In genomic region chr12:71137686-71138085, GRCm38 (mm10) we compare ENCODE assay signal across 7 mouse cellular contexts. TPM values are rescaled to one million over a fixed set of nuclear protein-coding genes. Genes with fewer than 3 reads are reported as not detected.
A peak's percentile ranks its signal among the peaks of the same experiment; 100 is the strongest.
DNase-seq lines count a peak whose midpoint lies in the region; ATAC-seq and TF ChIP-seq lines count a peak whose summit lies in the region.

No protein-coding gene starts in this region.

- no peak for ATAC-seq in lung, embryonic 14.5 days (ENCODE audit: insufficient read depth)
- ATAC-seq in embryonic facial prominence, embryonic 11.5 days (replicated peaks; ENCODE audit: insufficient number of reproducible peaks, low FRiP score, low TSS enrichment, low read depth) = no peak
- no peak for ATAC-seq in intestine, embryonic 16.5 days
- no peak for ATAC-seq in neural tube, embryonic 15.5 days (ENCODE audit: low FRiP score)

- no peaks in the 10 kb centered on the region for H3K27me3 ChIP-seq in lung, embryonic 14.5 days (ENCODE audit: insufficient read depth, low read length)
- no peaks in the 10 kb centered on the region for H3K27me3 ChIP-seq in embryonic facial prominence, embryonic 11.5 days (ENCODE audit: control insufficient read depth, insufficient read depth, low read length)
- H3K27me3 ChIP-seq in intestine, embryonic 16.5 days (replicated peaks; ENCODE audit: control insufficient read depth, insufficient read depth, low read length) = no peaks in the 10 kb centered on the region
- no peaks in the 10 kb centered on the region for H3K27me3 ChIP-seq in neural tube, embryonic 15.5 days (replicated peaks)

- H3K4me2 ChIP-seq in lung, embryonic 14.5 days = peak overlapping the region; percentile 78
- H3K4me2 ChIP-seq in embryonic facial prominence, embryonic 11.5 days (ENCODE audit: low read depth, low read length) = peak overlapping the region; percentile 69
- H3K4me2 ChIP-seq in intestine, embryonic 16.5 days (ENCODE audit: low read depth, low read length) = peak overlapping the region; percentile 94
- peak overlapping the region; percentile 86 for H3K4me2 ChIP-seq in neural tube, embryonic 15.5 days

- peaks cover 36% of the 10 kb centered on the region for H3K36me3 ChIP-seq in lung, embryonic 14.5 days (ENCODE audit: insufficient read depth)
- no peaks in the 10 kb centered on the region for H3K36me3 ChIP-seq in embryonic facial prominence, embryonic 11.5 days (replicated peaks; ENCODE audit: control insufficient read depth, insufficient read depth, low read depth, low read length)
- peaks cover 3% of the 10 kb centered on the region for H3K36me3 ChIP-seq in intestine, embryonic 16.5 days (ENCODE audit: control insufficient read depth, insufficient read depth, low read length)
- H3K36me3 ChIP-seq in neural tube, embryonic 15.5 days = peaks cover 32% of the 10 kb centered on the region

- TF ChIP-seq CTCF in lung, embryonic 14.5 days (IDR thresholded peaks at IDR 0.05; ENCODE audit: low read depth) = no peak

- WGBS in lung, embryonic 14.5 days = 2% methylated on average over 11 of the region's 11 CpGs
- 9% methylated on average over 11 of the region's 11 CpGs for WGBS in embryonic facial prominence, embryonic 11.5 days
- 1% methylated on average over 11 of the region's 11 CpGs for WGBS in intestine, embryonic 16.5 days
- 6% methylated on average over 11 of the region's 11 CpGs for WGBS in neural tube, embryonic 15.5 days

- H3K9me3 ChIP-seq in lung, embryonic 14.5 days (ENCODE audit: low read depth, low read length) = no peaks in the 10 kb centered on the region
- H3K9me3 ChIP-seq in embryonic facial prominence, embryonic 11.5 days (replicated peaks; ENCODE audit: control insufficient read depth, low read length) = no peaks in the 10 kb centered on the region
- H3K9me3 ChIP-seq in intestine, embryonic 16.5 days (ENCODE audit: control insufficient read depth, low read length) = no peaks in the 10 kb centered on the region
- H3K9me3 ChIP-seq in neural tube, embryonic 15.5 days (replicated peaks) = no peaks in the 10 kb centered on the region

- peak overlapping the region; percentile 88 for H3K9ac ChIP-seq in lung, embryonic 14.5 days
- H3K9ac ChIP-seq in embryonic facial prominence, embryonic 11.5 days (replicated peaks; ENCODE audit: low read length) = peak overlapping the region; percentile 33; the same call in 1 of the 2 replicates
- H3K9ac ChIP-seq in intestine, embryonic 16.5 days (ENCODE audit: low read depth, low read length) = peak overlapping the region; percentile 70
- H3K9ac ChIP-seq in neural tube, embryonic 15.5 days (replicated peaks) = peak overlapping the region; percentile 60

- peak overlapping the region; percentile 82 for H3K4me3 ChIP-seq in lung, embryonic 14.5 days (ENCODE audit: low read depth, low read length)
- H3K4me3 ChIP-seq in embryonic facial prominence, embryonic 11.5 days (ENCODE audit: low read depth, low read length) = peak overlapping the region; percentile 96
- peak overlapping the region; percentile 99 for H3K4me3 ChIP-seq in intestine, embryonic 16.5 days (ENCODE audit: low read length)
- peak overlapping the region; percentile 99 for H3K4me3 ChIP-seq in neural tube, embryonic 15.5 days (replicated peaks)

- no peak overlapping the region for H3K27ac ChIP-seq in lung, embryonic 14.5 days (ENCODE audit: low read depth)
- no peak overlapping the region for H3K27ac ChIP-seq in embryonic facial prominence, embryonic 11.5 days (replicated peaks; ENCODE audit: low read depth, low read length)
- no peak overlapping the region for H3K27ac ChIP-seq in intestine, embryonic 16.5 days (ENCODE audit: low read length)
- 0 out of 2 replicates have a peak overlapping the region, but pooled peaks have one; percentile 37 for H3K27ac ChIP-seq in neural tube, embryonic 15.5 days (replicated peaks)

- no peaks in the 10 kb centered on the region for H3K4me1 ChIP-seq in lung, embryonic 14.5 days (ENCODE audit: insufficient read depth)
- H3K4me1 ChIP-seq in embryonic facial prominence, embryonic 11.5 days (ENCODE audit: control insufficient read depth, insufficient read depth, low read length) = no peaks in the 10 kb centered on the region
- peaks cover 9% of the 10 kb centered on the region for H3K4me1 ChIP-seq in intestine, embryonic 16.5 days (ENCODE audit: control insufficient read depth, insufficient read depth, low read length)
- peaks cover 39% of the 10 kb centered on the region for H3K4me1 ChIP-seq in neural tube, embryonic 15.5 days

- peak; percentile 15 for DNase-seq in lung, embryonic 14.5 days
- DNase-seq in lung, postnatal 10 days = no peak
- DNase-seq in embryonic facial prominence, embryonic 11.5 days (ENCODE audit: low spot score) = no peak
- DNase-seq in frontal cortex, postnatal 25 days (ENCODE audit: low spot score in 2 of 2) = no peak
- DNase-seq in layer of hippocampus, adult 9-10 months (ENCODE audit: low spot score) = no peak

RNA-seq across cellular contexts. Expression of gene 2700049A03Rik, which starts 1.0 kb away (rescaled TPM):
- polyA plus RNA-seq in lung, embryonic 14.5 days (2014; fragmentation: Nextera tagmentation; extraction: Ambion mirVana) = 13.6 and 15.2 TPM in 2 replicates
- 18.0 and 19.0 TPM in 2 replicates for polyA plus RNA-seq in embryonic facial prominence, embryonic 11.5 days (2014; fragmentation: Nextera tagmentation; extraction: Ambion mirVana)
- 7.3 and 11.0 TPM in 2 replicates for polyA plus RNA-seq in intestine, embryonic 16.5 days (2015; fragmentation: Nextera tagmentation; extraction: Ambion mirVana)
- polyA plus RNA-seq in neural tube, embryonic 15.5 days (2015; fragmentation: Nextera tagmentation; extraction: Ambion mirVana) = 12.1 and 12.8 TPM in 2 replicates

RNA-seq across cellular contexts. Expression of gene Timm9, which starts 1.2 kb away (rescaled TPM):
- 80.2 and 84.8 TPM in 2 replicates for polyA plus RNA-seq in lung, embryonic 14.5 days (2014; fragmentation: Nextera tagmentation; extraction: Ambion mirVana)
- polyA plus RNA-seq in embryonic facial prominence, embryonic 11.5 days (2014; fragmentation: Nextera tagmentation; extraction: Ambion mirVana) = 74.1 and 84.1 TPM in 2 replicates
- polyA plus RNA-seq in intestine, embryonic 16.5 days (2015; fragmentation: Nextera tagmentation; extraction: Ambion mirVana) = 101 TPM in 2 replicates
- 124 and 133 TPM in 2 replicates for polyA plus RNA-seq in neural tube, embryonic 15.5 days (2015; fragmentation: Nextera tagmentation; extraction: Ambion mirVana)

RNA-seq across cellular contexts. Expression of gene Tomm20l, which starts 26.5 kb away (rescaled TPM):
- polyA plus RNA-seq in lung, embryonic 14.5 days (2014; fragmentation: Nextera tagmentation; extraction: Ambion mirVana) = 0.37 TPM in 1 of 2 replicates, not detected in the other
- not detected in 2 replicates for polyA plus RNA-seq in embryonic facial prominence, embryonic 11.5 days (2014; fragmentation: Nextera tagmentation; extraction: Ambion mirVana)
- polyA plus RNA-seq in intestine, embryonic 16.5 days (2015; fragmentation: Nextera tagmentation; extraction: Ambion mirVana) = not detected in 2 replicates
- polyA plus RNA-seq in neural tube, embryonic 15.5 days (2015; fragmentation: Nextera tagmentation; extraction: Ambion mirVana) = 0.31 TPM in 1 of 2 replicates, not detected in the other

Comparison
In these comparisons a context has a peak if more than half of its experiments do, and no peak if none do; other contexts are left out.
1. H3K9ac ChIP-seq: peak in every context shown above with its lines; median percentile 88 in lung, embryonic 14.5 days; 70 in intestine, embryonic 16.5 days; 60 in neural tube, embryonic 15.5 days; 33 in embryonic facial prominence, embryonic 11.5 days.